Mouse (Mus musculus): ENCODE data around the gene Slc25a48. TPM values are rescaled to one million over a fixed set of nuclear protein-coding genes. Genes with fewer than 3 reads are reported as not detected.

Slc25a48 gene
- polyA plus RNA-seq, 1 experiment from 2014 or later = 0.09 TPM

- WGBS = 61% methylated on average over 10 of the region's 10 CpGs
Measured at GRCm38 (mm10) chr13:56435615-56436287, 2.4 kb upstream of the Slc25a48 start.

GRCm38 (mm10) chr13:56443411-56443810, 5.3 kb downstream of the Slc25a48 start:
- Histone ChIP-seq H3K9ac (replicated peaks; ENCODE audit: low read depth, low read length) (no peak overlapping the region), H3K27me3 (ENCODE audit: control insufficient read depth, insufficient read depth, low read length) (peaks cover 24% of the 10 kb centered on the region; the same call in 1 of the 2 replicates), H3K27ac (ENCODE audit: low read length) (no peak overlapping the region), H3K4me2 (replicated peaks; ENCODE audit: low read depth, low read length) (no peak overlapping the region), H3K4me1 (ENCODE audit: control insufficient read depth, insufficient read depth, low read length) (0 out of 2 replicates have a peak, but pooled peaks cover 5% of the 10 kb centered on the region), H3K9me3 (ENCODE audit: control insufficient read depth, low read depth, low read length) (no peaks in the 10 kb centered on the region), H3K4me3 (ENCODE audit: low read depth, low read length) (no peak overlapping the region), H3K36me3 (ENCODE audit: control insufficient read depth, insufficient read depth, low read length) (no peaks in the 10 kb centered on the region)
- ATAC-seq (ENCODE audit: insufficient number of reproducible peaks, insufficient read depth, low FRiP score, low read depth) = no peak
- WGBS = 73% methylated on average over 7 of the region's 7 CpGs

More at GRCm38 (mm10) chr13:56435615-56436287, 2.4 kb upstream of the Slc25a48 start:
- Histone ChIP-seq H3K4me3 (ENCODE audit: low read depth, low read length) (no peak overlapping the region), H3K27me3 (ENCODE audit: control insufficient read depth, insufficient read depth, low read length) (peaks cover 31% of the 10 kb centered on the region; the same call in 1 of the 2 replicates), H3K4me2 (replicated peaks; ENCODE audit: low read depth, low read length) (no peak overlapping the region), H3K27ac (ENCODE audit: low read length) (no peak overlapping the region), H3K4me1 (ENCODE audit: control insufficient read depth, insufficient read depth, low read length) (0 out of 2 replicates have a peak, but pooled peaks cover 8% of the 10 kb centered on the region), H3K9ac (replicated peaks; ENCODE audit: low read depth, low read length) (no peak overlapping the region), H3K9me3 (ENCODE audit: control insufficient read depth, low read depth, low read length) (no peaks in the 10 kb centered on the region), H3K36me3 (ENCODE audit: control insufficient read depth, insufficient read depth, low read length) (no peaks in the 10 kb centered on the region)
- no peak for ATAC-seq (ENCODE audit: insufficient number of reproducible peaks, insufficient read depth, low FRiP score, low read depth)

GRCm38 (mm10) chr13:56444112-56444511, 6.0 kb downstream of the Slc25a48 start:
- H3K4me3 ChIP-seq (ENCODE audit: low read depth, low read length) = no peak overlapping the region
- no peaks in the 10 kb centered on the region for H3K9me3 ChIP-seq (ENCODE audit: control insufficient read depth, low read depth, low read length)
- no peak overlapping the region for H3K27ac ChIP-seq (ENCODE audit: low read length)
- peaks cover 17% of the 10 kb centered on the region; the same call in 1 of the 2 replicates for H3K27me3 ChIP-seq (ENCODE audit: control insufficient read depth, insufficient read depth, low read length)
- no peak overlapping the region for H3K4me2 ChIP-seq (replicated peaks; ENCODE audit: low read depth, low read length)
- no peak overlapping the region for H3K9ac ChIP-seq (replicated peaks; ENCODE audit: low read depth, low read length)
- no peak for ATAC-seq (ENCODE audit: insufficient number of reproducible peaks, insufficient read depth, low FRiP score, low read depth)
- no peaks in the 10 kb centered on the region for H3K4me1 ChIP-seq (ENCODE audit: control insufficient read depth, insufficient read depth, low read length)
- WGBS = 84% methylated on average over 3 of the region's 3 CpGs
- H3K36me3 ChIP-seq (ENCODE audit: control insufficient read depth, insufficient read depth, low read length) = no peaks in the 10 kb centered on the region

- H3K27ac ChIP-seq (ENCODE audit: low read length) = no peak overlapping the region
- 76% methylated on average over 6 of the region's 6 CpGs for WGBS
- H3K4me2 ChIP-seq (replicated peaks; ENCODE audit: low read depth, low read length) = no peak overlapping the region
- H3K4me3 ChIP-seq (ENCODE audit: low read depth, low read length) = no peak overlapping the region
- no peaks in the 10 kb centered on the region for H3K36me3 ChIP-seq (ENCODE audit: control insufficient read depth, insufficient read depth, low read length)
- H3K9me3 ChIP-seq (ENCODE audit: control insufficient read depth, low read depth, low read length) = no peaks in the 10 kb centered on the region
- ATAC-seq (ENCODE audit: insufficient number of reproducible peaks, insufficient read depth, low FRiP score, low read depth) = no peak
- H3K4me1 ChIP-seq (ENCODE audit: control insufficient read depth, insufficient read depth, low read length) = no peaks in the 10 kb centered on the region
- no peak overlapping the region for H3K9ac ChIP-seq (replicated peaks; ENCODE audit: low read depth, low read length)
- peaks cover 9% of the 10 kb centered on the region; the same call in 1 of the 2 replicates for H3K27me3 ChIP-seq (ENCODE audit: control insufficient read depth, insufficient read depth, low read length)
Measured at GRCm38 (mm10) chr13:56444996-56445395, 6.8 kb downstream of the Slc25a48 start.

- H3K9ac ChIP-seq (replicated peaks; ENCODE audit: low read depth, low read length) = no peak overlapping the region
- 69% methylated on average over 10 of the region's 10 CpGs for WGBS
- H3K36me3 ChIP-seq (ENCODE audit: control insufficient read depth, insufficient read depth, low read length) = no peaks in the 10 kb centered on the region
- H3K27me3 ChIP-seq (ENCODE audit: control insufficient read depth, insufficient read depth, low read length) = no peaks in the 10 kb centered on the region
- H3K4me1 ChIP-seq (ENCODE audit: control insufficient read depth, insufficient read depth, low read length) = no peaks in the 10 kb centered on the region
- no peaks in the 10 kb centered on the region for H3K9me3 ChIP-seq (ENCODE audit: control insufficient read depth, low read depth, low read length)
- no peak overlapping the region for H3K4me3 ChIP-seq (ENCODE audit: low read depth, low read length)
- H3K27ac ChIP-seq (ENCODE audit: low read length) = no peak overlapping the region
- H3K4me2 ChIP-seq (replicated peaks; ENCODE audit: low read depth, low read length) = no peak overlapping the region
- no peak for ATAC-seq (ENCODE audit: insufficient number of reproducible peaks, insufficient read depth, low FRiP score, low read depth)
Measured at GRCm38 (mm10) chr13:56449239-56450030, 11.3 kb downstream of the Slc25a48 start.

- Histone ChIP-seq H3K4me1 (ENCODE audit: control insufficient read depth, insufficient read depth, low read length) (no peaks in the 10 kb centered on the region), H3K27me3 (ENCODE audit: control insufficient read depth, insufficient read depth, low read length) (no peaks in the 10 kb centered on the region), H3K9me3 (ENCODE audit: control insufficient read depth, low read depth, low read length) (no peaks in the 10 kb centered on the region), H3K36me3 (ENCODE audit: control insufficient read depth, insufficient read depth, low read length) (no peaks in the 10 kb centered on the region), H3K4me2 (replicated peaks; ENCODE audit: low read depth, low read length) (no peak overlapping the region), H3K9ac (replicated peaks; ENCODE audit: low read depth, low read length) (no peak overlapping the region), H3K27ac (ENCODE audit: low read length) (no peak overlapping the region), H3K4me3 (ENCODE audit: low read depth, low read length) (no peak overlapping the region)
- 82% methylated on average over 8 of the region's 8 CpGs for WGBS
- no peak for ATAC-seq (ENCODE audit: insufficient number of reproducible peaks, insufficient read depth, low FRiP score, low read depth)
Measured at GRCm38 (mm10) chr13:56450035-56450434, 11.9 kb downstream of the Slc25a48 start.

- Histone ChIP-seq H3K4me3 (ENCODE audit: low read depth, low read length) (no peak overlapping the region), H3K4me1 (ENCODE audit: control insufficient read depth, insufficient read depth, low read length) (no peaks in the 10 kb centered on the region), H3K36me3 (ENCODE audit: control insufficient read depth, insufficient read depth, low read length) (no peaks in the 10 kb centered on the region), H3K9me3 (ENCODE audit: control insufficient read depth, low read depth, low read length) (no peaks in the 10 kb centered on the region), H3K27ac (ENCODE audit: low read length) (no peak overlapping the region), H3K4me2 (replicated peaks; ENCODE audit: low read depth, low read length) (no peak overlapping the region), H3K27me3 (ENCODE audit: control insufficient read depth, insufficient read depth, low read length) (no peaks in the 10 kb centered on the region), H3K9ac (replicated peaks; ENCODE audit: low read depth, low read length) (no peak overlapping the region)
- 51% methylated on average over 9 of the region's 9 CpGs for WGBS
- no peak for ATAC-seq (ENCODE audit: insufficient number of reproducible peaks, insufficient read depth, low FRiP score, low read depth)
Measured at GRCm38 (mm10) chr13:56458001-56458400, 19.8 kb downstream of the Slc25a48 start.

- H3K4me1 ChIP-seq (ENCODE audit: control insufficient read depth, insufficient read depth, low read length) = no peaks in the 10 kb centered on the region
- WGBS = 84% methylated on average over 4 of the region's 4 CpGs
- no peak for ATAC-seq (ENCODE audit: insufficient number of reproducible peaks, insufficient read depth, low FRiP score, low read depth)
- no peaks in the 10 kb centered on the region for H3K36me3 ChIP-seq (ENCODE audit: control insufficient read depth, insufficient read depth, low read length)
- no peak overlapping the region for H3K27ac ChIP-seq (ENCODE audit: low read length)
- no peaks in the 10 kb centered on the region for H3K27me3 ChIP-seq (ENCODE audit: control insufficient read depth, insufficient read depth, low read length)
- H3K4me2 ChIP-seq (replicated peaks; ENCODE audit: low read depth, low read length) = no peak overlapping the region
- H3K4me3 ChIP-seq (ENCODE audit: low read depth, low read length) = no peak overlapping the region
- no peaks in the 10 kb centered on the region for H3K9me3 ChIP-seq (ENCODE audit: control insufficient read depth, low read depth, low read length)
- H3K9ac ChIP-seq (replicated peaks; ENCODE audit: low read depth, low read length) = no peak overlapping the region
Measured at GRCm38 (mm10) chr13:56461460-56461859, 23.3 kb downstream of the Slc25a48 start.

Measured in stomach, embryonic 14.5 days (tissue).